Mouse (Mus musculus) lung, embryonic 16.5 days (tissue): Measurements from ENCODE around the gene Cenph. TPM values are rescaled to one million over a fixed set of nuclear protein-coding genes. Genes with fewer than 3 reads are reported as not detected.
"Not testable (repeated sequence)": the region's sequence is repeated elsewhere in the genome, so short reads cannot be mapped to it uniquely, and the experiment has no call there.

Experiments used
- ATAC-seq: fragments of 200-750 bp; cut with Nextera tagmentation; 2 replicates; pipeline ENCODE4 v1.8.0; 2017; ENCODE audit warnings: low read depth, mild to moderate bottlenecking, moderate library complexity
- H3K27ac ChIP-seq: fragments of 300-500 bp; sonication (generic); 2 replicates; pipeline ENCODE4 v1.5.1; 2014; ENCODE audit warnings: mild to moderate bottlenecking, control low read depth, low read length
- H3K27me3 ChIP-seq: fragments of 300-500 bp; sonication (generic); 2 replicates; pipeline ENCODE4 v1.6.1; 2014; ENCODE audit warnings: low read depth, low read length, mixed read lengths; ENCODE audit not compliant: control insufficient read depth, insufficient read depth
- H3K36me3 ChIP-seq: fragments of 300-500 bp; sonication (generic); 2 replicates; pipeline ENCODE4 v1.6.1; 2014; ENCODE audit warnings: low read length; ENCODE audit not compliant: control insufficient read depth, insufficient read depth
- H3K4me1 ChIP-seq: fragments of 300-500 bp; sonication (generic); replicated peaks from 2 replicates; pipeline ENCODE4 v1.6.1; 2014; ENCODE audit warnings: low read length, mixed read lengths; ENCODE audit not compliant: control insufficient read depth, insufficient read depth
- H3K4me2 ChIP-seq: fragments of 300-500 bp; sonication (generic); 2 replicates; pipeline ENCODE4 v1.6.1; 2014; ENCODE audit warnings: low read depth, low read length, control low read depth
- H3K4me3 ChIP-seq: fragments of 300-500 bp; sonication (generic); 2 replicates; pipeline ENCODE4 v1.5.1; 2014; ENCODE audit warnings: mild to moderate bottlenecking, low read length, control low read depth
- H3K9ac ChIP-seq: fragments of 300-500 bp; sonication (generic); 2 replicates; pipeline ENCODE4 v1.6.1; 2014; ENCODE audit warnings: low read length, control low read depth
- H3K9me3 ChIP-seq: fragments of 300-500 bp; sonication (generic); 2 replicates; pipeline ENCODE4 v1.6.1; 2016; ENCODE audit warnings: low read length; ENCODE audit not compliant: control insufficient read depth
- WGBS: fragments of 180-500 bp; shearing (Covaris S2); extraction: QIAGEN DNeasy Blood & Tissue Kit; methylation state at CpG from one replicate; pipeline ENCODE4 v1.1.7; 2014; 5-methylcytosine and 5-hydroxymethylcytosine counted together
- polyA plus RNA-seq: library from polyadenylated mRNA; unstranded; fragments of >200 nt; fragmentation: Nextera tagmentation; extraction: Ambion mirVana; gene quantifications from 2 replicates; pipeline ENCODE4 v1.2.1, GENCODE M21; 2015

The Cenph gene
- polyA plus RNA-seq, 1 experiment from 2014 or later, result 35.1 TPM

DNA sequence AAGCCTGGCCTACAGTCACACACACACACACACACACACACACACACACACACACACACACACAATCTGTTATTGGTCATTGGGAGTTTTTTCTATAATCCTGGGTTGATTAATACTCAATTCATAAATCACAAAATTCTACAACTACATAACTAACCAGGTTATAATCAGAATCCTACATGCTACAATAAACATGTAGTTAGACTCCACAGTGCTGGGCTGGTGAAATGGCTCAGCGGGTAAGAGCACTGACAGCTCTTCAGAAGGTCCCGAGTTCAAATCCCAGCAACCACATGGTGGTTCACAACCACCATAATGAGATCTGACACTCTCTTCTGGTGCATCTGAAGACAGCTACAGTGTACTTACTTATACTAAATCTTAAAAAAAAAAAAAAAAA is 42.9 kb downstream of the Cenph start:
- Histone ChIP-seq H3K4me2 (no peak overlapping the region), H3K4me1 (peaks cover 10% of the 10 kb centered on the region), H3K4me3 (no peak overlapping the region), H3K9ac (no peak overlapping the region), H3K27me3 (no peaks in the 10 kb centered on the region), H3K9me3 (no peaks in the 10 kb centered on the region), H3K27ac (no peak overlapping the region), H3K36me3 (peaks cover 16% of the 10 kb centered on the region)
- WGBS, result 94% methylated on average over 2 of the region's 2 CpGs
- no peak for ATAC-seq

- 92% methylated on average over 5 of the region's 6 CpGs for WGBS
- H3K27me3 ChIP-seq, H3K27ac ChIP-seq, H3K9me3 ChIP-seq, H3K9ac ChIP-seq, ATAC-seq, H3K4me3 ChIP-seq, H3K4me1 ChIP-seq: not testable (repeated sequence)
- Histone ChIP-seq H3K36me3 (peaks cover 17% of the 10 kb centered on the region), H3K4me2 (peak overlapping the region; percentile 65; the same call in 1 of the 2 replicates)
Measured at GRCm38 (mm10) chr13:100731462-100732046, 44.1 kb downstream of the Cenph start.

DNA sequence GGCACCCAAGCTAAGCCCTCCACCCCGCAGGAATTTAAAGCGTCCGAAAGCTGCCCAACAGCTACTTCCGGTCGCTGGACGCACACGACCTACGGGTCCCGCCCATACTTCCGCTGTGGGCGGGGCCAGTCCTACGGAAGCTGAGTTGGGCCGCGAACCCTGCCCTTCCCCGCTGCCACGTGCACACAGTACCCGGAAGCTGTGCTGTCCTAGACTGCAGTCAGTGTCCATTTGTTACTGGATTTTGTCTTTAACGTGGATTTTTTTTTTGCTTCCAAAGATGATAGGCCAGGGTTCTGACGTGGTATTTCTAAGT is 44.9 kb downstream of the Cenph start, which contains the start of gene Cdk7:
TSS of gene Cdk7 (minus strand) at position 79 of the 316 bp plus-strand sequence.
- peak within 1 kb of the TSS; percentile 97 for H3K27ac ChIP-seq
- no peaks in the 10 kb centered on the region for H3K9me3 ChIP-seq
- H3K4me3 ChIP-seq, result peak within 1 kb of the TSS; percentile 95
- H3K4me1 ChIP-seq, result peaks cover 10% of the 10 kb centered on the region
- peak; percentile 100 for ATAC-seq
- no peaks in the 10 kb centered on the region for H3K27me3 ChIP-seq
- under 1% methylated on average over 19 of the region's 19 CpGs for WGBS
- peaks cover 17% of the 10 kb centered on the region for H3K36me3 ChIP-seq
- peak within 1 kb of the TSS; percentile 65 for H3K4me2 ChIP-seq
- peak within 1 kb of the TSS; percentile 93 for H3K9ac ChIP-seq

DNA sequence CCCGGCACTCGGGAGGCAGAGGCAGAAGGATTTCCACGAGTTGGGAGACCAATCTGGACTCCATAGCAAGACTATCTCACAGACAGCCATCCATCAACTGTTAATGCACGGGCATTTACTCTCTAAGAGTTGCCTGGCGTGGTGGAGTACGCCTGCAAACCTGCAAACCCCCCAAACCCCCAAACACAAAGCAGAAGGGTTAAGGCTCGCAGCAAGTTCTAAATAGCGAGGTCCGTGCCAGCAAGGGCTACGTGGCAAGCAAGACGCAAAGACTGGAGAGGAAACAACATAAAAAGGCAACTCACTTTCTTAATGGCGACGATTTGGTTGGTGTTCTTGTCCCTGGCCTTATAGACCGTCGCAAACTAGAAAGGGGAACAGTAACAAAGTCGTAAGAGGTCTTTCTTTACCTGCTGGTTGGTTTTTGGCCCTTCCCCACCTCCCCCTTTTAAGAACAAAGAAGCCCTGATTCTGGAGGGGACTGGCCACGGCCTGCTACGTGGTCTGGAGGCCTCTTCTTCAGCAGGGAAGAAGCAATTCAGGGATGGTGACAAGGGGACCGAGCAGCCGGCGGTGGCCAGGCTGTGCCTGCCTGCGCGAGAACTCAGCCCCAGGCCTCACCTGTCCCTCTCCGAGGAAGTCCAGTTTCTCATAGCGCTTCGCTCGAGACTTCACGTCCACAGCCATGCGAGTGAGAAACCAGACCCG is 45.4 kb downstream of the Cenph start:
- H3K27me3 ChIP-seq, result no peaks in the 10 kb centered on the region
- H3K4me3 ChIP-seq, result peak overlapping the region; percentile 95
- WGBS, result under 1% methylated on average over 30 of the region's 30 CpGs
- H3K9me3 ChIP-seq, result no peaks in the 10 kb centered on the region
- H3K4me1 ChIP-seq, result peaks cover 10% of the 10 kb centered on the region
- peak; percentile 3; the same call in 1 of the 2 replicates for ATAC-seq
- peak overlapping the region; percentile 65 for H3K4me2 ChIP-seq
- peak overlapping the region; percentile 93 for H3K9ac ChIP-seq
- peaks cover 17% of the 10 kb centered on the region for H3K36me3 ChIP-seq
- peak overlapping the region; percentile 97 for H3K27ac ChIP-seq

DNA sequence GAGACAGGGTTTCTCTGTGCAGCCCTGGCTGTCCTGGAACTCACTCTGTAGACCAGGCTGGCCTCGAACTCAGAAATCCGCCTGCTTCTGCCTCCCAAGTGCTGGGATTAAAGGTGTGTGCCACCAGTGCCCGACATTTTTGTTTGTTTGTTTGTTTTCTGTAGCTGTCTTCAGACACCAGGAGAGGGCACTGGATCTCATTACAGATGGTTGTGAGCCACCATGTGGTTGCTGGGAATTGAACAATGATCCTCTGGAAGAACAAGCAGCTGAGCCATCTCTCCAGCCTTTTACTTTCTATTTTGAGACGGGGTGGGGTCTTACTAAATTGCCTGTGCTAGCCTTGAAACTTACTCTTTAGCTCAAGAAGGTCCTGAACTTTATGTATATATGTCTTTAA is 47.2 kb downstream of the Cenph start:
- not testable (repeated sequence) for ATAC-seq, H3K27me3 ChIP-seq, H3K4me2 ChIP-seq, H3K4me1 ChIP-seq, H3K9ac ChIP-seq, H3K27ac ChIP-seq, H3K9me3 ChIP-seq, H3K4me3 ChIP-seq
- H3K36me3 ChIP-seq, result peaks cover 15% of the 10 kb centered on the region
- WGBS, result 87% methylated on average over 4 of the region's 4 CpGs

- no peak overlapping the region for H3K9ac ChIP-seq
- peaks cover 15% of the 10 kb centered on the region for H3K36me3 ChIP-seq
- H3K27ac ChIP-seq, result no peak overlapping the region
- no peaks in the 10 kb centered on the region for H3K9me3 ChIP-seq
- no peak overlapping the region for H3K4me3 ChIP-seq
- H3K4me2 ChIP-seq, result no peak overlapping the region
- no peak for ATAC-seq
- H3K4me1 ChIP-seq, result peaks cover 10% of the 10 kb centered on the region
- 89% methylated on average over 5 of the region's 5 CpGs for WGBS
- H3K27me3 ChIP-seq, result no peaks in the 10 kb centered on the region
Measured at GRCm38 (mm10) chr13:100728086-100728485, 47.6 kb downstream of the Cenph start.

GRCm38 (mm10) chr13:100725194-100725593 is 50.5 kb downstream of the Cenph start:
- Histone ChIP-seq H3K9ac (no peak overlapping the region), H3K4me3 (no peak overlapping the region), H3K4me1 (peaks cover 10% of the 10 kb centered on the region), H3K27ac (no peak overlapping the region), H3K9me3 (no peaks in the 10 kb centered on the region), H3K36me3 (peaks cover 20% of the 10 kb centered on the region), H3K27me3 (no peaks in the 10 kb centered on the region), H3K4me2 (no peak overlapping the region)
- no peak for ATAC-seq
- WGBS, result 86% methylated on average over 10 of the region's 10 CpGs

DNA sequence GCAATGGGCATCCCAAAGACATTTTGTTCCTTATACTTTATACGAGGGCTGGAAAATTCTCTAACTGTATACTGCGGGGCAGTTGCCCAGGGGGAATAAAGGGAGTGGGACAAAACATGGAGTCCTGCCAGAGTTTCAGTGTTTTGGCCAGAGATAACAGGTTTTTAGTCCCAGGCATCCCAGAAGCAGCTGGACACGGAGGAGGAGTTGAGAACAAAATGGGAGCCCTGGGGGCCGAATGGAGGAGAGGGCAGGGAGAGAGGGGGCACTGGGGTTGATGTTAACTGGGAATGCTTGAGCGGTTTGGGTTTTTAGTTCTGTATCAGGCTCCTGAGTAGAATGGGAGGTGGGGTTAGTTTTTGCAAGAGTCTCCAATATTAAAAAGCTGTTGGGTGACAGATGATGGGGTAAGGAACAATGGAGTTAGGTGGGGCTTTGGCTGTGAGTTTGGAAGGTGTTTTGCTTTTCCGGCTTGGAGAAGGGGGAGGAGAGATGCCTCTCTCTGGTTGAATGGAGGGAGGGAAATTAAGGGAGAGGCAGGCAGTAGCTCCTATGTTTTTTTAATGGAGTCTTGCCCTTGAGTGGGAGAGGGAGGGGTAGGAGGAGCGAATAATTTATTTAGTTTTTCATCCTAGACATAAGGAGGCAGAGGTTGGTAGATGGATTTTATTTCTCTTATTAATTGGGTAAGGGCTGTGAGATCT is 51.5 kb downstream of the Cenph start:
- H3K9me3 ChIP-seq, result no peaks in the 10 kb centered on the region
- H3K27ac ChIP-seq, result no peak overlapping the region
- H3K36me3 ChIP-seq, result peaks cover 27% of the 10 kb centered on the region
- ATAC-seq, result no peak
- H3K9ac ChIP-seq, result no peak overlapping the region
- no peak overlapping the region for H3K4me2 ChIP-seq
- H3K27me3 ChIP-seq, result no peaks in the 10 kb centered on the region
- H3K4me1 ChIP-seq, result peaks cover 6% of the 10 kb centered on the region
- 66% methylated on average over 7 of the region's 7 CpGs for WGBS
- H3K4me3 ChIP-seq, result no peak overlapping the region

- WGBS, result 89% methylated on average over 5 of the region's 5 CpGs
- no peaks in the 10 kb centered on the region for H3K9me3 ChIP-seq
- ATAC-seq, result no peak
Measured at GRCm38 (mm10) chr13:100721656-100722055, 54.0 kb downstream of the Cenph start.

More at GRCm38 (mm10) chr13:100721656-100722055, 54.0 kb downstream of the Cenph start:
- Histone ChIP-seq H3K27ac (no peak overlapping the region), H3K27me3 (no peaks in the 10 kb centered on the region), H3K4me2 (no peak overlapping the region), H3K36me3 (peaks cover 28% of the 10 kb centered on the region), H3K4me1 (no peaks in the 10 kb centered on the region), H3K4me3 (no peak overlapping the region), H3K9ac (no peak overlapping the region)
